Mouse (Mus musculus): ENCODE measurements at regions not wholly inside any gene's neighbourhood (a gene's known extent, or its start where the extent isn't known, plus 50 kb on each side); places are given as distances from the start of the nearest gene placed in this dataset.
"Not testable (repeated sequence)": the region's sequence is repeated elsewhere in the genome, so short reads cannot be mapped to it uniquely, and the experiment has no call there.

DNA sequence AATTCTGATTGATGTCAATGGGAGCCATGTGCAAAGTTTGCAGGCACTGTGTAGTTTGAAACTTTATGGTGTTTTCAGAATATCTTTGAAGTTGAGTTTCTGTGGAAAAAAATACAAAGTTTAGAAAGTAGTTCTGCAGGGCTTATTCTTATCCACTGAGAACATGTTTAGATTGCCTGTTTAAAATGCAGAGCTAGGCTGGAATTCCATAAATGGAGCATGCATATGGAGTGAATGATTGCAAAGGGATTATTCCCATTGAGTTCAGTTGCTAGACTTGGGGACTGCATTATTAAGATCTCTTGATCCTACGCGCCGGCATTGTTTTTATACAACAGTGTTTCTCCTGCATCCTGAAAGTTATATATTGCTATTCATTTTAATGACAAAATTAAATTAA is 397.8 kb upstream of the Gm21833 start:
- no peak overlapping the region for H3K4me3 ChIP-seq (replicated peaks; ENCODE audit: low read length)
- H3K4me2 ChIP-seq (ENCODE audit: low read length) = no peak overlapping the region
- no peaks in the 10 kb centered on the region for H3K4me1 ChIP-seq (replicated peaks; ENCODE audit: control insufficient read depth, insufficient read depth, low read length)
- no peak overlapping the region for H3K27ac ChIP-seq (ENCODE audit: low read length)
- H3K36me3 ChIP-seq (ENCODE audit: control insufficient read depth, insufficient read depth) = no peaks in the 10 kb centered on the region
- 92% methylated on average over 3 of the region's 3 CpGs for WGBS
- ATAC-seq = no peak
- H3K9ac ChIP-seq (replicated peaks; ENCODE audit: low read depth, low read length) = no peak overlapping the region
- no peaks in the 10 kb centered on the region for H3K27me3 ChIP-seq (replicated peaks; ENCODE audit: control insufficient read depth, insufficient read depth, low read length)
- no peaks in the 10 kb centered on the region for H3K9me3 ChIP-seq (ENCODE audit: control insufficient read depth, low read length)

DNA sequence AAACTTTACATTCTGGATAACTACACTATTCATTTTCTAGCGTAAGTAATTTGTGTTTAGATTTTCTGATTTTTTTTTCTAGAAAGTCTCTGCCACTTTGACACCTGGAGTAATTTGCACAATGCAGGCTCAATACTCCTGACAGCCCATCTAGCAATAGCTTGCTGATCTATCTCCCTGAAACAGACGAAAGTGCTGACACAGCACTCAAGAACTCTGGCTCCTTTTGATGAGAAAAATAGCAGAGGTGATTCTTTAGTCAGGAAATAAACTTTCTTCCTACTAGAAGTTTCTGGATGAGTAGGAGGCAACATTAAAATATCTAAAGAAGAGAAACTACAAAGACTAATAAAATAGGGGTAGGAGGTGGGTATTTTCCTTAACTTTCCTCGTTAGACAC is 397.1 kb upstream of the Gm21833 start:
- no peak overlapping the region for H3K4me2 ChIP-seq (ENCODE audit: low read length)

DNA sequence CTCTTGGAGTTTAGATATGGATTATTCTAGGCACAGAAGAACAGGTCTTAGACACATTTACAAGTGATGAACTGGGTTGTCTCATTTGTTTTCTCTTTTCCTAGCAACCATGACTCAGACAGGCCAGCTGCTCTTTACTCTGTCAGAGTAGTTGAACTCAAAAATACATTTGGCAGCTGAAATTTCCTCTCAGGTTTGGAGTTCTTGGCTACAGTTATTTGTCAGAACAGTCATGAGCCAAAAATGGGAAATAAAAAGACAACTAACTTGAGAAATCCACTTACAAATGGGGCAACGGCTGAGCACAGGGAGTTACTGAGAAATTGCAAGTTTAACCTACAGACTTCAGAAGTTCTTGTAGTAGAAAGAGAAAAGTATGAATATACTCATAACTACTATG is 396.4 kb upstream of the Gm21833 start:
- WGBS = 64% methylated on average over 1 of the region's 1 CpGs
- Histone ChIP-seq H3K27ac (ENCODE audit: low read length) (no peak overlapping the region), H3K36me3 (ENCODE audit: control insufficient read depth, insufficient read depth) (no peaks in the 10 kb centered on the region), H3K4me1 (replicated peaks; ENCODE audit: control insufficient read depth, insufficient read depth, low read length) (no peaks in the 10 kb centered on the region), H3K4me3 (replicated peaks; ENCODE audit: low read length) (no peak overlapping the region), H3K9ac (replicated peaks; ENCODE audit: low read depth, low read length) (no peak overlapping the region), H3K9me3 (ENCODE audit: control insufficient read depth, low read length) (no peaks in the 10 kb centered on the region), H3K27me3 (replicated peaks; ENCODE audit: control insufficient read depth, insufficient read depth, low read length) (no peaks in the 10 kb centered on the region), H3K4me2 (ENCODE audit: low read length) (no peak overlapping the region)
- ATAC-seq = no peak

More for the DNA sequence above, 397.1 kb upstream of the Gm21833 start:
- no peaks in the 10 kb centered on the region for H3K27me3 ChIP-seq (replicated peaks; ENCODE audit: control insufficient read depth, insufficient read depth, low read length)
- H3K27ac ChIP-seq (ENCODE audit: low read length) = no peak overlapping the region
- H3K36me3 ChIP-seq (ENCODE audit: control insufficient read depth, insufficient read depth) = no peaks in the 10 kb centered on the region
- H3K9me3 ChIP-seq (ENCODE audit: control insufficient read depth, low read length) = no peaks in the 10 kb centered on the region
- no peak for ATAC-seq
- H3K9ac ChIP-seq (replicated peaks; ENCODE audit: low read depth, low read length) = no peak overlapping the region
- H3K4me1 ChIP-seq (replicated peaks; ENCODE audit: control insufficient read depth, insufficient read depth, low read length) = no peaks in the 10 kb centered on the region
- WGBS = 73% methylated on average over 3 of the region's 3 CpGs
- H3K4me3 ChIP-seq (replicated peaks; ENCODE audit: low read length) = no peak overlapping the region

DNA sequence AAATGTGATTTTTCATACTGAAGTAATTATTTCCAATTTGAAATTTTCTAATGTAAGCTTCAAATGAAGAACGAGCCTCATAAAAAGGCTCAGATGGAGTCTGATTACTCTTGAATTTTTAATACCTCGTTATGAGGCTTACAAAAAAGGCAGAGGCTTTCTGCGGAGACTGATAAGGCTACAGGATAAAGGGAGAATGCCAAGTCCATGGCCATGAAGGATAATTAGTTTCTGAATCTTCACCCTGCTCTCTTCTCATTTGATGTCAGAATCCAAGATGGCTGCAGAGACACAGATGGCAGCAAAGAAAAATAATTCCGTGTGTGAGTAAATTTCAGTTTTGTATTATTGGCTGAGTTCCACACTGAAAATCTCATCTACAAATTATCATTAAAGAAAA is 367.3 kb upstream of the Gm21833 start:
- Histone ChIP-seq H3K4me2 (ENCODE audit: low read length) (no peak overlapping the region), H3K9me3 (ENCODE audit: control insufficient read depth, low read length) (no peaks in the 10 kb centered on the region), H3K4me1 (replicated peaks; ENCODE audit: control insufficient read depth, insufficient read depth, low read length) (peaks cover 2% of the 10 kb centered on the region; the same call in 1 of the 2 replicates), H3K36me3 (ENCODE audit: control insufficient read depth, insufficient read depth) (no peaks in the 10 kb centered on the region), H3K9ac (replicated peaks; ENCODE audit: low read depth, low read length) (no peak overlapping the region), H3K4me3 (replicated peaks; ENCODE audit: low read length) (no peak overlapping the region), H3K27me3 (replicated peaks; ENCODE audit: control insufficient read depth, insufficient read depth, low read length) (no peaks in the 10 kb centered on the region), H3K27ac (ENCODE audit: low read length) (no peak overlapping the region)
- 0 out of 2 replicates have a peak, but pooled peaks have one; percentile 45 for ATAC-seq
- WGBS = 28% methylated on average over 4 of the region's 4 CpGs

DNA sequence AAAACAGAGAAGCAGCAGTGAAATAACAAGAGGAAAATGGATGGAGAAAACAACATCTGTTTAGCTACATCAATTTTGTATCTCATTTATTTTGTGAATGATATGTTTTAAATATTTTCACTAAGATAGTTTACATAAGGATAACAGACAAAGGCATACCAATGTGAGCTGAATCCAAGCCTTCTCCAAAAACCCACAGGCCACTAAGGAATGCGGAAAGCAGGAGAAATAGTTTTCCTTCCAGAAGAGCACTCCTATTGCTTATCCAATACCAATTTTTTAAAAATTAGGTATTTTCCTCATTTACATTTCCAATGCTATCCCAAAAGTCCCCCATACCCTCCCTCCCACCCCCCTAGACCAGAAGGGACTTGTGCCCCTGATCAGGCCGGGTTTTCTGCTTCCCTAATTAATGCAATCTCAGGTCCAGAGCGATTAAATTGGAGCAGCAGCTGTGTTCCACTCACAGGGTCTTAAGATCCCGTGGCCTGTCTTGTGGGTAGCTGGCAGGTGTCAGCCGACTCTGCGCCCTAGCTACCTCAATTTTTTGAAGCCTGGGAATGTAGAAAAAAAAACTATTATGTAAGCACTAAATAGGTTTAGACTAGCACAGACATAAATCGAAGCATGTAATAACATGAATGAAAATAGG is 357.3 kb upstream of the Gm21833 start:
- no peak overlapping the region for H3K27ac ChIP-seq (ENCODE audit: low read length)
- no peak for ATAC-seq
- H3K4me3 ChIP-seq (replicated peaks; ENCODE audit: low read length) = no peak overlapping the region
- H3K27me3 ChIP-seq (replicated peaks; ENCODE audit: control insufficient read depth, insufficient read depth, low read length) = no peaks in the 10 kb centered on the region
- H3K4me2 ChIP-seq (ENCODE audit: low read length) = no peak overlapping the region
- no peaks in the 10 kb centered on the region for H3K9me3 ChIP-seq (ENCODE audit: control insufficient read depth, low read length)
- H3K36me3 ChIP-seq (ENCODE audit: control insufficient read depth, insufficient read depth) = no peaks in the 10 kb centered on the region
- WGBS = 32% methylated on average over 7 of the region's 7 CpGs
- no peaks in the 10 kb centered on the region; the same call in 1 of the 2 replicates for H3K4me1 ChIP-seq (replicated peaks; ENCODE audit: control insufficient read depth, insufficient read depth, low read length)
- H3K9ac ChIP-seq (replicated peaks; ENCODE audit: low read depth, low read length) = no peak overlapping the region

DNA sequence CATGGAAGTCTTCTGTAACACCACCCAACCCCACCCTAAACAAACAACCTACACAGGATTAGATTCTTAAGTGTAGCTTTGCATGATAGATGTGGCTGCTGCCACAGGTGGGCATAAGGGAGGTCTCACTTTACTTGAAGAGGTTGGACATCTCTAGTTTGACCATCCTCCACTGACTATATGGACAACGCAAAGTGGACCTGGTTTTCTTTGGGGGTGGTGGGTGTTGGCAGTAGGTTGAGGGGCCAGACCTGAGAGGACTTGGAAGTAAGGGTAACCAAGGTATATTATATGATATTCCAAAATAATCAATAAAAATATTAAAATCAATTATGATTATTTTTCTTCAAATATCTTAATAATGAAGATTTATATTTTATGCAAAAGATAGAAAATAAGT is 307.8 kb upstream of the Gm21833 start:
- Histone ChIP-seq H3K4me3 (replicated peaks; ENCODE audit: low read length) (no peak overlapping the region), H3K9me3 (ENCODE audit: control insufficient read depth, low read length) (no peaks in the 10 kb centered on the region), H3K9ac (replicated peaks; ENCODE audit: low read depth, low read length) (no peak overlapping the region), H3K4me1 (replicated peaks; ENCODE audit: control insufficient read depth, insufficient read depth, low read length) (no peaks in the 10 kb centered on the region), H3K4me2 (ENCODE audit: low read length) (no peak overlapping the region), H3K36me3 (ENCODE audit: control insufficient read depth, insufficient read depth) (no peaks in the 10 kb centered on the region), H3K27me3 (replicated peaks; ENCODE audit: control insufficient read depth, insufficient read depth, low read length) (no peaks in the 10 kb centered on the region), H3K27ac (ENCODE audit: low read length) (no peak overlapping the region)
- no peak for ATAC-seq
- 93% methylated on average over 1 of the region's 1 CpGs for WGBS

DNA sequence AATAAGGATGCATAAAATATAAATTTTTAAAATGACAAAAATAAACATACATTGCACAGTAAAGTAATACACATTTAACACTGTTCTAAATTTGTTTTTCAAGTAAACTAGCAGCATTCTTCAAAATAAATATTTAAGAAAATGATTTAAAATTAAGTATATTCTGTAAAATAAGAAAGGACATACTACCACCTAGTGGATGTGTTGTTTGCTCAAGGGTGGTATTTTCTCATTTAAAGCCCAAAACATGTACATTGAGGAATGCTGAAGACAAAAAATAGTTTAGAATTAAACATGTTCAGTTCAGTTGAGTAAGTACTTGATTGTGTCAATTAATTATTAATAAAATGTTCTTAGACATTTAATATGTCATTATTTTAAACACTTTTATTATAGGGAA is 306.6 kb upstream of the Gm21833 start:
- Histone ChIP-seq H3K4me2 (ENCODE audit: low read length) (no peak overlapping the region), H3K36me3 (ENCODE audit: control insufficient read depth, insufficient read depth) (no peaks in the 10 kb centered on the region), H3K4me3 (replicated peaks; ENCODE audit: low read length) (no peak overlapping the region), H3K27ac (ENCODE audit: low read length) (no peak overlapping the region), H3K4me1 (replicated peaks; ENCODE audit: control insufficient read depth, insufficient read depth, low read length) (no peaks in the 10 kb centered on the region), H3K9ac (replicated peaks; ENCODE audit: low read depth, low read length) (no peak overlapping the region), H3K9me3 (ENCODE audit: control insufficient read depth, low read length) (no peaks in the 10 kb centered on the region), H3K27me3 (replicated peaks; ENCODE audit: control insufficient read depth, insufficient read depth, low read length) (no peaks in the 10 kb centered on the region)
- no peak for ATAC-seq

DNA sequence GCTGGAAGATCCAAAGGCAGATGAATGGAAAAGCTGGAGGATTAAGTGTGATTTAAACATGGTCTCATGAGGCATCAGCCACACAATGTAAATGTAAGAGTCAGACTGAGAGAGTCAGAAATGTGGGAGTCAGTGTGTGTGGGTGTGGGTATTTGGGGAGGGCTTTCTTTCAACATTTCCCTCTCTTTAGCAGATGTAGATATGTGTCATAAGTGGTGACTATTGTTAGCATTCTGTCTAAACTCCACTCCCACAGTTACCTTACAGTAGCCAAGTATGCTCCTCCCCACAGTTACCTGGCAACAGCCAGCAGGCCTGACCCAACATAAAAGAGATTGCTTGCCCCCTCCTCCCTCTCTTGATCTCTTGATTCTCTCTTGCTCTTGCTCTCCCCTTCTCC is 263.8 kb upstream of the Gm21833 start:
- Histone ChIP-seq H3K4me1 (replicated peaks; ENCODE audit: control insufficient read depth, insufficient read depth, low read length) (no peaks in the 10 kb centered on the region), H3K27ac (ENCODE audit: low read length) (no peak overlapping the region), H3K4me2 (ENCODE audit: low read length) (no peak overlapping the region), H3K4me3 (replicated peaks; ENCODE audit: low read length) (no peak overlapping the region), H3K9ac (replicated peaks; ENCODE audit: low read depth, low read length) (no peak overlapping the region), H3K36me3 (ENCODE audit: control insufficient read depth, insufficient read depth) (no peaks in the 10 kb centered on the region), H3K27me3 (replicated peaks; ENCODE audit: control insufficient read depth, insufficient read depth, low read length) (no peaks in the 10 kb centered on the region), H3K9me3 (ENCODE audit: control insufficient read depth, low read length) (no peaks in the 10 kb centered on the region)
- no peak for ATAC-seq

DNA sequence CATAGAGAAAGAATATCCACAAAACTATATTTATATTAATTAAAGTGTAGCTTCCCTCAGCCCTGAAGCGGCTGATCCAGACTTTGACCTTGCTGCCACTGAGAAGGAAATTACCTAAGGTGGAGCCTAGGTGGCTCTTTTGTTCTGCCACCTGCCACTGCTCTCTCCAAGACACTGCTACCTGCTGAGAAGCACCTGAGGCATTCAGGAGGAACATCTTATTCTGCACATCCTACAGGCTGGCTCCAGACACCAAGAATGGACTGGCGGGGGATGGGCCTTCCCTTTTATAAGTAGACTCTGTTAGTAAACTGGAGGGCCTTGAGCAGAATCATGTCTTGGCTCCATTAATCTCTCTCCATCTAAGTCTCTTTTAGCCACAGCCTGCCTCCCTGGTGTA is 231.7 kb upstream of the Gm21833 start:
- ATAC-seq; H3K27ac ChIP-seq (ENCODE audit: low read length); H3K4me3 ChIP-seq (replicated peaks; ENCODE audit: low read length); H3K4me2 ChIP-seq (ENCODE audit: low read length); H3K36me3 ChIP-seq (ENCODE audit: control insufficient read depth, insufficient read depth); H3K9me3 ChIP-seq (ENCODE audit: control insufficient read depth, low read length); H3K9ac ChIP-seq (replicated peaks; ENCODE audit: low read depth, low read length); H3K27me3 ChIP-seq (replicated peaks; ENCODE audit: control insufficient read depth, insufficient read depth, low read length); H3K4me1 ChIP-seq (replicated peaks; ENCODE audit: control insufficient read depth, insufficient read depth, low read length): not testable (repeated sequence)
- 76% methylated on average over 2 of the region's 2 CpGs for WGBS

DNA sequence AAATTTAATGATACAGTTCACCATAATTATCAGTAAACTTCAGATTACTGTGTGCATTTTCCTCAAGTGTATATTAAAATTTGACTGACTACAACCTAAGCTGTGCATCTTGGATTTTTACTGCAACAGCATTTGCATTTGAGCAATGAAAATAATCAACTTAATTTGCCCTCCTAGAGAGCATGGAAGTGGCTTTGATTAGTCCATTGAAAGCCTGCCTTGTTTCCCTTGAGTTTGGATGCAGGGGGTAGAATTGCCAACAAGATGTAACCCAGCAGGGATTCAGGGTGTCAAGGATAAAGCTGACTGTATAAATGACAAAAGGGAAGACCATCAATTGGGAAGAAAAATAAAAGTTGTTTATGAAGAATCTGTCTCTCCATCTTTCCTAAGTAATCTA is 226.1 kb upstream of the Gm21833 start:
- H3K9me3 ChIP-seq (ENCODE audit: control insufficient read depth, low read length) = no peaks in the 10 kb centered on the region
- H3K4me3 ChIP-seq (replicated peaks; ENCODE audit: low read length) = no peak overlapping the region
- no peak overlapping the region for H3K27ac ChIP-seq (ENCODE audit: low read length)
- ATAC-seq = no peak
- no peaks in the 10 kb centered on the region for H3K4me1 ChIP-seq (replicated peaks; ENCODE audit: control insufficient read depth, insufficient read depth, low read length)
- H3K9ac ChIP-seq (replicated peaks; ENCODE audit: low read depth, low read length) = no peak overlapping the region
- H3K36me3 ChIP-seq (ENCODE audit: control insufficient read depth, insufficient read depth) = no peaks in the 10 kb centered on the region
- H3K4me2 ChIP-seq (ENCODE audit: low read length) = no peak overlapping the region
- no peaks in the 10 kb centered on the region for H3K27me3 ChIP-seq (replicated peaks; ENCODE audit: control insufficient read depth, insufficient read depth, low read length)
